Mouse (Mus musculus) midbrain, embryonic 15.5 days (tissue): ENCODE measurements at regions not wholly inside any gene's neighbourhood (a gene's known extent, or its start where the extent isn't known, plus 50 kb on each side); places are given as distances from the start of the nearest gene placed in this dataset.
"Not testable (repeated sequence)": the region's sequence is repeated elsewhere in the genome, so short reads cannot be mapped to it uniquely, and the experiment has no call there.

Source experiments
- ATAC-seq: fragments of 200-750 bp; cut with Nextera tagmentation; replicated peaks from 2 replicates; pipeline ENCODE4 v1.8.0; 2017; ENCODE audit warnings: moderate TSS enrichment
- H3K27ac ChIP-seq: fragments of 300-500 bp; sonication (generic); 2 replicates; pipeline ENCODE4 v1.5.1; 2015; ENCODE audit warnings: mild to moderate bottlenecking, inconsistent platforms
- H3K27me3 ChIP-seq: fragments of 300-500 bp; sonication (generic); replicated peaks from 2 replicates; pipeline ENCODE4 v1.6.1; 2015; ENCODE audit warnings: inconsistent platforms
- H3K36me3 ChIP-seq: fragments of 300-500 bp; sonication (generic); replicated peaks from 2 replicates; pipeline ENCODE4 v1.6.1; 2015; ENCODE audit warnings: inconsistent platforms
- H3K4me1 ChIP-seq: fragments of 300-500 bp; sonication (generic); 2 replicates; pipeline ENCODE4 v1.6.1; 2015; ENCODE audit warnings: inconsistent platforms
- H3K4me2 ChIP-seq: fragments of 300-500 bp; sonication (generic); 2 replicates; pipeline ENCODE4 v1.6.1; 2015; ENCODE audit warnings: inconsistent platforms, mild to moderate bottlenecking, moderate library complexity
- H3K4me3 ChIP-seq: fragments of 300-500 bp; sonication (generic); 2 replicates; pipeline ENCODE4 v1.5.1; 2015; ENCODE audit warnings: mild to moderate bottlenecking, inconsistent platforms
- H3K9ac ChIP-seq: fragments of 300-500 bp; sonication (generic); 2 replicates; pipeline ENCODE4 v1.6.1; 2015; ENCODE audit warnings: mild to moderate bottlenecking, inconsistent platforms
- H3K9me3 ChIP-seq: fragments of 300-500 bp; sonication (generic); 2 replicates; pipeline ENCODE4 v1.6.1; 2016; ENCODE audit warnings: inconsistent platforms
- WGBS: fragments of 180-500 bp; shearing (Covaris S2); methylation state at CpG from one replicate; pipeline ENCODE4 v1.1.7; 2015; ENCODE audit warnings: mixed read lengths; 5-methylcytosine and 5-hydroxymethylcytosine counted together

DNA sequence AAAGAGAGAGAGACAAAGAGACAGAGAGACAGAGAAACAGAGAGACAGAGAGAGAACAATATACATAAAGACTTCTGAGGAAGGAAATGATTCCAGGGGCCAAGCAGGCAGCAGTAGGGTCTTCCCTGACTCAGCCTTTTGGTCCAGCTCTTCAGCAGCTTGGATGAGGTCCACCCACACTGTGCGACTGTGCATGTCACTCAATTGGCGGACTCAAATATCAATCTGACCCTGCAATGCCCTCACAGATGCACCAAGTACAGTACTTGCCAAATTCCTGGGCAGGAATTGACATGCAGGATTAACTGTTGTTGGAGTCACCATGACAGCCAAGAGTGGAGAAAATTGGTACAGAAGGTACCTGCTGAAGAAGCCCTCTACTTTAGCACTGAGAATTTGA lies 229.8 kb downstream of the Glrx3 start:
- no peak for ATAC-seq
- H3K27ac ChIP-seq, result no peak overlapping the region
- H3K4me2 ChIP-seq, result no peak overlapping the region
- H3K36me3 ChIP-seq, result no peaks in the 10 kb centered on the region
- H3K27me3 ChIP-seq, result no peaks in the 10 kb centered on the region
- H3K9ac ChIP-seq, result no peak overlapping the region
- H3K9me3 ChIP-seq, result no peaks in the 10 kb centered on the region
- H3K4me3 ChIP-seq, result no peak overlapping the region
- H3K4me1 ChIP-seq, result no peaks in the 10 kb centered on the region
- WGBS, result 89% methylated on average over 2 of the region's 2 CpGs

DNA sequence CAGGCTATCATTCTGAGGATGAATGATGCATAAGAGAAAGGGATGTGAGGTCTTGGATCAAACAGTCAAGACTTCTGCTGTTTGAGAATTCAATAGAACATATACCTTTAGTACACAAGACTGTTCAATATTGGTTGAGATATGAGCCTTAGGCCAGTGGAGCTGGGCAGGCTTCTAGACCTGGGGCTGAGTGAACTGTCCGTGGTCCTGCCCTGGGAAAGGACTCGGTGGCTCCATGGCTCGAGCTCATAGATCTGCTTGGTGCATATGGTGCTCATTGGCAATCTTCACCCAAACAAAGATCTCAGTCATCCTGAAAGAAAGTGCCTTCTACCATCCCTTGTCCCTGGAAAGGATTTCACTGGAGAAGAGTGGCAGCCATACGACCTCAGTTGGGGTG lies 233.7 kb downstream of the Glrx3 start:
- H3K9ac ChIP-seq, result no peak overlapping the region
- WGBS, result 63% methylated on average over 4 of the region's 4 CpGs
- no peaks in the 10 kb centered on the region for H3K4me1 ChIP-seq
- H3K27me3 ChIP-seq, result no peaks in the 10 kb centered on the region
- H3K27ac ChIP-seq, result no peak overlapping the region
- no peak overlapping the region for H3K4me3 ChIP-seq
- no peak for ATAC-seq
- no peaks in the 10 kb centered on the region for H3K36me3 ChIP-seq
- no peak overlapping the region for H3K4me2 ChIP-seq
- no peaks in the 10 kb centered on the region for H3K9me3 ChIP-seq

DNA sequence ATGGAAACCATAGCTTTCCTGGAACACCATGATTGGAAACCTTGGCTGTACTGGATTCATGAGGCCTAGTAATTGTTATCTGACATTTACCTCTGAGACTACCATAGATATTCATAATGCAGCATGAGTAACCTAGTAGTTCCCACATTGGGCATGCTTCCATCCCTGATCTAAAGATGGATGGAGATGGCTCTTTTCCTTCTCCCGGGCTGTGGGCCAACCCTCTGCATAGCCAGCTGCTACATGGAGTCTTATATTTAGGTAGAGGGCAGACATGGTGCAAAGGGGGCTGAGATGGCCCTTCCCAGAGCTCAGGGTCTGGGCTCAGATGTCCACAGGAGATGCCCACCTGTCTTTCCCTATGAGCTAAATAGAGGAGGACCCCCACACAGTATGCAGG lies 237.2 kb downstream of the Glrx3 start:
- Histone ChIP-seq H3K4me1 (no peaks in the 10 kb centered on the region), H3K4me3 (no peak overlapping the region), H3K36me3 (no peaks in the 10 kb centered on the region), H3K9me3 (no peaks in the 10 kb centered on the region), H3K9ac (no peak overlapping the region), H3K27me3 (no peaks in the 10 kb centered on the region), H3K27ac (no peak overlapping the region), H3K4me2 (no peak overlapping the region)
- 83% methylated on average over 1 of the region's 1 CpGs for WGBS
- ATAC-seq, result no peak

DNA sequence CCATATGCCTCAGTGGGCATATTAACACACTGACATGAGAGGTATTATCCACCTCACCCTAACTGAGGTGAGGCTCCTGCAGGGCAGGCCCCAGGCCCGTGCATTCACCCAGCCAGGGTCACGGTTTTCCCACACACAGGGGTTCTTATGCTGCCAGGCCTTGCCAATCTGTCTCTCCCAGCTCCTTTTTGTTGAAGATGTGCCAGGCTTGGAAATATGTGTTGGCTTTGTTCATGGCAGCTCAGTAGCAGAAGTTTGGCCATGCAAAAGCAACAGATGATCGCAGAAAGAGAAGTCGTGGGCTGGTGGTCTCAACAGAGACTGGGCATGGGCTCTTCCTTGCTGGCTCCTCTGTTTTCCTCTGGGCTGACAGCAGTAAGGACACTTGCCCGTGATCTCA lies 238.0 kb downstream of the Glrx3 start:
- Histone ChIP-seq H3K27me3 (no peaks in the 10 kb centered on the region), H3K36me3 (no peaks in the 10 kb centered on the region), H3K4me3 (no peak overlapping the region), H3K9me3 (no peaks in the 10 kb centered on the region), H3K27ac (no peak overlapping the region), H3K4me2 (no peak overlapping the region), H3K4me1 (no peaks in the 10 kb centered on the region), H3K9ac (no peak overlapping the region)
- no peak for ATAC-seq
- 87% methylated on average over 5 of the region's 5 CpGs for WGBS

DNA sequence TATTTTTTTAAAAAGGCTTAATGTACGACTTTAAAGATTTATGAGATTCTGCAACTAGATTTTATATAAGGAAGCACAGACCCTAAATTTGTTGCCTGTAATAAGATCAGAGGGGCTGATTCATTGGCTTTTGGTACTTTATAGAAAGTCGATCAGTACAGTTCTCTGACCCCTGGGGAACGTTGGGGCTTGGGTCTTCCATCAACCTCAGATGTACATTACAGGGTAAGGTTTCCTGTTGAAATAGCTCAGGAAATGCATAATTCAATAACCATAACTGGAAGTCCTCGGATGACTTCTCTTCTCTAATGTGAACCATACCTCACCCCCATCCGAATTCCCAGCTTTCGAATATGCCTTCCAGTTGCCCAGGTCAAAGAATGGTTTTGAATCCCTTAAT lies 247.4 kb downstream of the Glrx3 start:
- Histone ChIP-seq H3K9ac (no peak overlapping the region), H3K4me3 (no peak overlapping the region), H3K4me1 (no peaks in the 10 kb centered on the region), H3K9me3 (no peaks in the 10 kb centered on the region), H3K27me3 (no peaks in the 10 kb centered on the region), H3K4me2 (no peak overlapping the region), H3K27ac (no peak overlapping the region), H3K36me3 (no peaks in the 10 kb centered on the region)
- ATAC-seq, result no peak
- WGBS, result 84% methylated on average over 6 of the region's 6 CpGs

DNA sequence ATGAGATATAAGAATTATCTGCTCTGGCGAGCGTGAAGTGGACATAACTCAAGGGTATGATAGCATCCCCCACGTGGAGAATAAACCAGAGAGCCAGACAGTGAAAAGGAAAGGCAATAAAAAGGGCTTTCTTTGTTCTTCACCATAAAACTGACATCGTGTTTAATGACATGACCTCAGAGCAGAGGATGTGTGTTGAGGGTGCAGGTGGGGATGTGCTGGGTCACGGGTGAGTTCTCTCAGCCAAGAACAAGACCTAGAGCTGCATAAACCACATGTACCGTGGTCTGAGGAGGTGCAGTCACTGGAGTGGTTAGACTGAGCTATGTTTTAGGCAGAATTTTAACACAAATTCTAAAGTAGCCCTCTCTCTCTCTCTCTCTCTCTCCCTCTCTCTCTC lies 247.9 kb downstream of the Glrx3 start:
- Histone ChIP-seq H3K27me3 (no peaks in the 10 kb centered on the region), H3K36me3 (no peaks in the 10 kb centered on the region), H3K9ac (no peak overlapping the region), H3K4me3 (no peak overlapping the region), H3K9me3 (no peaks in the 10 kb centered on the region), H3K4me2 (no peak overlapping the region), H3K27ac (no peak overlapping the region), H3K4me1 (no peaks in the 10 kb centered on the region)
- 74% methylated on average over 6 of the region's 6 CpGs for WGBS
- ATAC-seq, result no peak

DNA sequence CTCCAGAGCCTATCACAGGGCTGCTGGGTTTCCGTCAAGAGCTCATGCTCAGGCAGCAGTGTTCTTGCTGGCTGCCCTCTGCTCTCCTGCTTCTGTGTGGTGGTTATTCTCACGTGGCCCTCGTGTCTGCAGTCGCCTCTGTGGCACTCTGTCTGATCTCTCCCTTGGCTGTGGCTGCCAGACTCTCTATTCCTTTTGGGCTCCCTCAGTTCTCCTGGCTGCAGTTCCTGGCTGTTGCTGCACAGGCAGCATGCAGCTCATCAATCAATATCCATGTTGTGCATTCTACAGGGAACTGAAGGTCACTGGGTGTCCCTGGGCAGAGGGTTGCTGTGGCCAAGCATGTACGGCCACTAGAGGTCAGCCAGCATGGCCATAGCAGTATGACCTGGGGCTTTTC lies 259.4 kb downstream of the Glrx3 start:
- H3K27ac ChIP-seq, result no peak overlapping the region
- H3K4me1 ChIP-seq, result no peaks in the 10 kb centered on the region
- H3K4me2 ChIP-seq, result no peak overlapping the region
- no peak overlapping the region for H3K4me3 ChIP-seq
- H3K9me3 ChIP-seq, result no peaks in the 10 kb centered on the region
- WGBS, result 82% methylated on average over 5 of the region's 5 CpGs
- H3K36me3 ChIP-seq, result no peaks in the 10 kb centered on the region
- H3K9ac ChIP-seq, result no peak overlapping the region
- ATAC-seq, result no peak
- H3K27me3 ChIP-seq, result no peaks in the 10 kb centered on the region

DNA sequence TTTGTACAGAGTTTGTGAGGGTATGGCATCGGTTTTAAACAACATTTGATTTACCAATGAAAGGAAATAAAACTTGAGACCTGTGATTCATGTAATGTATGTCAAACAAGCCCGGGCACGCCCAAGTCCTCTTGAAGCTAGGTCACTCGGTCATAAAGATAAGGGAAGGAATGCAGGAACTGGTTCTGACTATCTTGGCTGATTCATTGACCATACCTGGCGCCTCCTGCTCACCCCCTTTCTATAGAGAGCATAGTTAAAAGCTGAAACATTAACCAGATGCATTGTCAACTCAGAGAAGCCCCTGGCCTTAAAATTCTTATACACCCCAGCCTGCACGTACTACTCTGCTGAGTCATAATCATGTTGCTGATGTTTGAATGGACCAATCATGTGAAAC lies 261.1 kb downstream of the Glrx3 start:
- 91% methylated on average over 6 of the region's 6 CpGs for WGBS
- not testable (repeated sequence) for H3K9ac ChIP-seq, H3K4me3 ChIP-seq, H3K36me3 ChIP-seq, ATAC-seq, H3K27me3 ChIP-seq, H3K9me3 ChIP-seq, H3K4me1 ChIP-seq, H3K4me2 ChIP-seq, H3K27ac ChIP-seq

DNA sequence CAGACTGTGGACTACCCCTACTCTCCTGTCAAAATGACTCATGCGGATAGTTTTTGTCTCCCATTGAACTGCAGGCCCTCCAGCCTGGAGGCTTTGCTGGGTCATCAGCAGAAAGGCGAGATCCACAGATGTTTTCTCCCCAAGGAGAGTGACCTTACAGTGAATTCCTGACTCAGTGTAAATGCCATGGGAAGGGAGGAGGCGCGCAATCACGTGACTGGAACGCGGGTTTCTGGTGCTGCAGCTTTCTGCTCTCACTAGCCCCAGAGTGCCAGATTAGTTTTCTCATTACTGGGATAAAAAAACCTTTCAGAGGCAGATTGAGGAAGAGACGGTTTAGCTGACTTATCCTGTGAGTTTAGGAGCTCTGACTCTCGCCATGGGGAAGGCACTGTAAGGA lies 275.4 kb downstream of the Glrx3 start:
- ATAC-seq, result no peak
- no peaks in the 10 kb centered on the region for H3K27me3 ChIP-seq
- no peak overlapping the region for H3K4me3 ChIP-seq
- no peak overlapping the region for H3K9ac ChIP-seq
- H3K36me3 ChIP-seq, result no peaks in the 10 kb centered on the region
- no peak overlapping the region for H3K4me2 ChIP-seq
- no peak overlapping the region for H3K27ac ChIP-seq
- WGBS, result 65% methylated on average over 9 of the region's 9 CpGs
- 0 out of 2 replicates have a peak, but pooled peaks cover 7% of the 10 kb centered on the region for H3K4me1 ChIP-seq
- H3K9me3 ChIP-seq, result no peaks in the 10 kb centered on the region

DNA sequence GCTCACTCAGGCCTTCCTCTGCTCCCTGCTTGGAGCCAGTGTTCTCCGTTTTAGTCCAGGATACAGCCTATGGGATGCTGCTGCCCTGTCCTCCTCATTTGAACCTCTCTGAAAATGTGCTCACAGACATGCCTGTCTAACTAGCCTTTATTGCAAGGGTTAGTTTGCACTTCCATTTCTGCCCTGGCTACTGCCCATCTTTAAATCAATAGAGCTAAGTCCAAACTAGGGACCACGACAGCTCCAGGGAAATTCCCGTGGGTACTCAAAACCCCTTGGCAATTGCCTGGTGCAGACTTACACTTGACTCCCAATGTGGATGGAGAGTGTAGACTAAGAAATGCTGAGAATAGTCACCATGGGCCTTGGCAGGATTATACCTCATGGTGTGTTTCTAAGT lies 276.4 kb downstream of the Glrx3 start:
- H3K9me3 ChIP-seq, result no peaks in the 10 kb centered on the region
- H3K27me3 ChIP-seq, result no peaks in the 10 kb centered on the region
- no peak for ATAC-seq
- no peaks in the 10 kb centered on the region for H3K36me3 ChIP-seq
- H3K9ac ChIP-seq, result no peak overlapping the region
- H3K4me1 ChIP-seq, result 0 out of 2 replicates have a peak, but pooled peaks cover 7% of the 10 kb centered on the region
- no peak overlapping the region for H3K4me3 ChIP-seq
- WGBS, result 73% methylated on average over 3 of the region's 3 CpGs
- no peak overlapping the region for H3K4me2 ChIP-seq
- no peak overlapping the region for H3K27ac ChIP-seq

DNA sequence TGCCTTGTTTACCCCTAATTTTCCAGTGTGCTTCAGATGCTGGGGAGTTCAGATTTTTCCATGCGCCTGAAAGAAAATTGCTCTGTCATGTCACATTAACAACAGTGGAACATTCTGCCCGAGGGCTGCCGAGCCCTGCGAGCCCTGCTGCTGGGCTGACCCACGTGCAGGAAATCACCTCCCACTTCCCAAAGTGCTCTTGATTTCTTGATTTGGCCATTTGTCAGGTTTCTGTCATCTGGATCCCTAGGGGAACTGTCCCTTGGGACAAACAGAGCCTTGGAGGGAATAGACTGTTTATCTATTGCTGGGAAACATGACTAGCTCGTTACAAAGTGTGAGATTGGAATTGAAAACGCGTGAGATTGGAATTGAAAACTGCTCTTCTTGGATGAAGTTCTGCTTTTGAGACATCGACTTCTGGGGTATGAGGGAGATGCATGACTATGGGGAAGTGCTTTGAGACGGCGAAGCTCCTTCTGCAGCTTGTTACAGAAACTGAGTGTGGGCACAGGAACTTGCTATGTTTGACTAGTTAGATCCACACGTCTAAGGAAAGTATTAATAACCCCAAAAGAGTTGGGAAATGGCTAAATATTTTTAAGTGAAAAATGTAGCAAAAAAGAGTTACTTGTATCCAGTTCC lies 277.0 kb downstream of the Glrx3 start:
- H3K36me3 ChIP-seq, result no peaks in the 10 kb centered on the region
- no peaks in the 10 kb centered on the region for H3K9me3 ChIP-seq
- no peak overlapping the region for H3K4me3 ChIP-seq
- H3K4me1 ChIP-seq, result 0 out of 2 replicates have a peak, but pooled peaks cover 7% of the 10 kb centered on the region
- 44% methylated on average over 12 of the region's 12 CpGs for WGBS
- no peak for ATAC-seq
- H3K4me2 ChIP-seq, result no peak overlapping the region
- H3K9ac ChIP-seq, result no peak overlapping the region
- no peak overlapping the region for H3K27ac ChIP-seq
- no peaks in the 10 kb centered on the region for H3K27me3 ChIP-seq

DNA sequence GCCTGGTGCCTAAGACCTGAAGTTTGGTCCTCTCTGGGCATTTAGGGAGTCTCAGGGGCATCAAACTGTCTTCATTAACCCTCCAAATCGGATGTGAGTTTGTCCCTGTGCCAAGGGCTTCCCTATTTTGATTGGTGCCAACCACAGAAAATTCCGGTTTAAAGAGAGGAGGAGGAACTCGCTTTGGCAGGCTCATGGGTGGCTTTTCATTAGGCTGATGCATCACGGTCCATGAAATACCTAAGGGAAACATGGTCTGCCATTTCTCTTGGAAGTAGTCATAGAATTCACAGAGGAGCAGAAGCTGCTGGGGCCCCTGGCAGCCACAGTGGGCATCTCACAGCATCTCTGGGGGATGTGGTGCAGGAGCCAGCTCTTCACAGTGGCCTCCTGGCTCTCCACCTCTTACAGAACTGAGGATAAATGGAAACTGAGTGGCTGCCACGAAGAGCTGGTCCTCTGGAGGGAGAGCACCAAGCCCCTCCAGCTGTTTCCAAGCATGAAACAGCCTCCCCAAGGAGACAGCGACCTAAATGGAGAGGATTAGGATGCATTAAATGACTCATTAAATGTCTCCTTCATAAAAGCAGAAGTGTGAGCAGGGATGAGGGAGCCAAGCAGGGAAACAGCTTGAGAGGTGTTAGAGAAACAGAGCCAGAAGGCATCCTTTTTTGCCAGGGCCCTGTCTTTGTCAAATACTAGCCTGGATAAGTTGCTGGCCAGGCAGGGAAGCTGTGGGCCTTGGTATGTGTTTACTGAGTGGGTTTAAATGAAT lies 277.9 kb downstream of the Glrx3 start:
- Histone ChIP-seq H3K4me1 (0 out of 2 replicates have a peak, but pooled peaks cover 7% of the 10 kb centered on the region), H3K27ac (no peak overlapping the region)
- WGBS, result 56% methylated on average over 6 of the region's 6 CpGs

More for the DNA sequence above, 277.9 kb downstream of the Glrx3 start:
- H3K36me3 ChIP-seq, result no peaks in the 10 kb centered on the region
- H3K4me3 ChIP-seq, result no peak overlapping the region
- no peak overlapping the region for H3K9ac ChIP-seq
- ATAC-seq, result no peak
- no peak overlapping the region for H3K4me2 ChIP-seq
- no peaks in the 10 kb centered on the region for H3K9me3 ChIP-seq
- H3K27me3 ChIP-seq, result no peaks in the 10 kb centered on the region
